Mouse (Mus musculus): ENCODE results near the gene Yipf1.

DNA sequence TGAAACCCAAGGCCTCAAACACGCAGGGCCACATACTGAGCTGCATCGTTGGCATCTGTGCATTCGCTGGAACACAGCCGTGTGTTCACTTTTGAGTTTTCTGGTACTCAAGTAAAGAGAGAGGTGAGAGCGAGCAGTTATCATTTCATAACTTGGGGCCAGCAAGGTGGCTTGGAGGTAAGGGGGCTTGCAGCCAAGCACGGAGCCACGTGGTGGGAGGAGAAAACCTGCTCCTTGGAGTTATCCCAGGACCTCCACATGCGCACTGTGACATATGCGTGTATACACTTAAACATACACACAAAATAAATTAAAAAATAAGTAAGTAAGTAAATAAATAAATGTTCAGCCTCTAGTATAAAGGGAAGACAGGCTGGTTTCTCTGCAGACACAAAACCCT is 11.9 kb upstream of the Yipf1 start:
- no peak for TF ChIP-seq CTCF (IDR thresholded peaks at IDR 0.05; ENCODE audit: control insufficient read depth, insufficient read depth, insufficient replicate concordance, low read depth, low read length)
- no peak for TF ChIP-seq POLR2A (IDR thresholded peaks at IDR 0.05; ENCODE audit: control insufficient read depth, low read depth, low read length)

All from testis, adult 2 months (tissue).